20 mouse cellular contexts compared by ENCODE assay signal in genomic region chr17:82636459-82637189, GRCm38 (mm10).
DNase-seq lines count a peak whose midpoint lies in the region; ATAC-seq lines count a peak whose summit lies in the region.
"Had no signal": no experiment of that assay in that cellular context is flagged by ENCODE, and none has a peak within 500 bp of the region (broad histone marks: within the 10 kb centered on the region; RNA-seq: fewer than 3 reads in every experiment).

No protein-coding gene starts in this region.

- no peaks in the 10 kb centered on the region for H3K4me1 ChIP-seq in kidney, embryonic 14.5 days (ENCODE audit: control insufficient read depth, insufficient read depth, low read length)
- H3K4me1 ChIP-seq: embryonic facial prominence, embryonic 13.5 days; forebrain, embryonic 12.5 days; heart, embryonic 10.5 days; hindbrain, embryonic 12.5 days had no signal

- H3K9me3 ChIP-seq in kidney, embryonic 14.5 days (ENCODE audit: control insufficient read depth, low read length): no peaks in the 10 kb centered on the region
- H3K9me3 ChIP-seq: embryonic facial prominence, embryonic 13.5 days; forebrain, embryonic 12.5 days; heart, embryonic 10.5 days; hindbrain, embryonic 12.5 days had no signal

- no peaks in the 10 kb centered on the region for H3K27me3 ChIP-seq in kidney, embryonic 14.5 days (ENCODE audit: control insufficient read depth, insufficient read depth, low read length)
- H3K27me3 ChIP-seq: CH12.LX; embryonic facial prominence, embryonic 13.5 days; forebrain, embryonic 12.5 days; hindbrain, embryonic 12.5 days had no signal

- no peak overlapping the region for H3K4me3 ChIP-seq in kidney, embryonic 14.5 days (ENCODE audit: low read length)
- H3K4me3 ChIP-seq: embryonic facial prominence, embryonic 13.5 days; forebrain, embryonic 12.5 days; heart, embryonic 10.5 days; hindbrain, embryonic 12.5 days had no signal

- H3K36me3 ChIP-seq in kidney, embryonic 14.5 days (ENCODE audit: control insufficient read depth, insufficient read depth, low read length): no peaks in the 10 kb centered on the region
- H3K36me3 ChIP-seq: embryonic facial prominence, embryonic 13.5 days; forebrain, embryonic 12.5 days; heart, embryonic 10.5 days; hindbrain, embryonic 12.5 days had no signal

- DNase-seq in kidney, postnatal 36 days: no peak
- DNase-seq in kidney, postnatal 4 days: peak; percentile 1 to 3
- DNase-seq in kidney, postnatal 14 days: no peak
- peak; percentile 2 for DNase-seq in retina, embryonic 14.5 days (ENCODE audit: low spot score)
- no peak for DNase-seq in retina, postnatal 1 day
- DNase-seq: adrenal gland, adult 8-10 months; adrenal gland, postnatal 36 days; cerebellum, adult 2 months; cerebellum, postnatal 10 days; gastrocnemius, postnatal 10 days; heart, adult 18-20 months; heart, postnatal 10 days; heart, postnatal 4 days had no signal

- H3K9ac ChIP-seq in kidney, embryonic 14.5 days (ENCODE audit: low read depth, low read length): no peak overlapping the region
- H3K9ac ChIP-seq: embryonic facial prominence, embryonic 13.5 days; forebrain, embryonic 12.5 days; hindbrain, embryonic 12.5 days had no signal

- H3K27ac ChIP-seq in kidney, embryonic 14.5 days (ENCODE audit: low read depth, low read length): no peak overlapping the region
- H3K27ac ChIP-seq: embryonic facial prominence, embryonic 13.5 days; forebrain, embryonic 12.5 days; heart, embryonic 10.5 days; hindbrain, embryonic 12.5 days had no signal

- H3K4me2 ChIP-seq in kidney, embryonic 14.5 days (replicated peaks; ENCODE audit: low read depth, low read length): no peak overlapping the region
- H3K4me2 ChIP-seq: embryonic facial prominence, embryonic 13.5 days; forebrain, embryonic 12.5 days; hindbrain, embryonic 12.5 days had no signal

- ATAC-seq in kidney, embryonic 14.5 days (ENCODE audit: low FRiP score, low TSS enrichment): peak; percentile 88
- ATAC-seq: forebrain, embryonic 16.5 days had no signal

- WGBS in kidney, embryonic 14.5 days: 33% methylated on average over 1 of the region's 1 CpGs

Comparison
In these comparisons a context has a peak if more than half of its experiments do, and no peak if none do; other contexts are left out.
1. DNase-seq: peak in kidney, postnatal 4 days (2 of 2) and retina, embryonic 14.5 days (single experiment); none in kidney, postnatal 36 days (0 of 2), kidney, postnatal 14 days (single experiment) and retina, postnatal 1 day (single experiment).